Mouse (Mus musculus) heart, embryonic 11.5 days (tissue): ENCODE results near the gene Dnaic2. TPM values are rescaled to one million over a fixed set of nuclear protein-coding genes. Genes with fewer than 3 reads are reported as not detected.

Source experiments
- ATAC-seq: fragments of 200-750 bp; cut with Nextera tagmentation; replicated peaks from 2 replicates; pipeline ENCODE4 v1.8.0; 2017; ENCODE audit warnings: moderate library complexity; ENCODE audit not compliant: insufficient number of reproducible peaks, low FRiP score, low TSS enrichment
- H3K27ac ChIP-seq: fragments of 300-500 bp; sonication (generic); 2 replicates; pipeline ENCODE4 v1.5.1; 2014; ENCODE audit warnings: mild to moderate bottlenecking, low read depth, low read length
- H3K27me3 ChIP-seq: fragments of 300-500 bp; sonication (generic); 2 replicates; pipeline ENCODE4 v1.6.1; 2014; ENCODE audit warnings: mild to moderate bottlenecking, low read length, mixed read lengths; ENCODE audit not compliant: control insufficient read depth, insufficient read depth
- H3K36me3 ChIP-seq: fragments of 300-500 bp; sonication (generic); 2 replicates; pipeline ENCODE4 v1.6.1; 2014; ENCODE audit warnings: mild to moderate bottlenecking, low read length, moderate library complexity, mixed read lengths; ENCODE audit not compliant: control insufficient read depth, insufficient read depth
- H3K4me1 ChIP-seq: fragments of 300-500 bp; sonication (generic); 2 replicates; pipeline ENCODE4 v1.6.1; 2014; ENCODE audit warnings: low read length; ENCODE audit not compliant: control insufficient read depth, insufficient read depth
- H3K4me2 ChIP-seq: fragments of 300-500 bp; sonication (generic); 2 replicates; pipeline ENCODE4 v1.6.1; 2014; ENCODE audit warnings: mild to moderate bottlenecking, moderate library complexity
- H3K4me3 ChIP-seq: fragments of 300-500 bp; sonication (generic); 2 replicates; pipeline ENCODE4 v1.5.1; 2014; ENCODE audit warnings: low read depth, low read length
- H3K9ac ChIP-seq: fragments of 300-500 bp; sonication (generic); 2 replicates; pipeline ENCODE4 v1.6.1; 2014; ENCODE audit warnings: mild to moderate bottlenecking, low read depth, low read length, moderate library complexity
- H3K9me3 ChIP-seq: fragments of 300-500 bp; sonication (generic); replicated peaks from 2 replicates; pipeline ENCODE4 v1.6.1; 2016; ENCODE audit warnings: low read length; ENCODE audit not compliant: control insufficient read depth
- WGBS: fragments of 180-500 bp; shearing (Covaris S2); extraction: QIAGEN DNeasy Blood & Tissue Kit; methylation state at CpG from one replicate; pipeline ENCODE4 v1.1.7; 2014; ENCODE audit not compliant: insufficient replicate concordance; 5-methylcytosine and 5-hydroxymethylcytosine counted together
- polyA plus RNA-seq: library from polyadenylated mRNA; unstranded; fragments of >200 nt; fragmentation: Nextera tagmentation; extraction: Ambion mirVana; gene quantifications from 2 replicates; pipeline ENCODE4 v1.2.1, GENCODE M21; 2014

Gene Dnaic2
- polyA plus RNA-seq, 1 experiment from 2014 or later: 0.50 TPM

GRCm38 (mm10) chr11:114693456-114693855, 33.8 kb upstream of the Dnaic2 start:
- no peak overlapping the region for H3K4me3 ChIP-seq
- no peak overlapping the region for H3K27ac ChIP-seq
- peaks cover 3% of the 10 kb centered on the region; the same call in 1 of the 2 replicates for H3K4me1 ChIP-seq
- WGBS: 78% methylated on average over 6 of the region's 6 CpGs
- H3K36me3 ChIP-seq: no peaks in the 10 kb centered on the region; the same call in 1 of the 2 replicates
- H3K9me3 ChIP-seq: no peaks in the 10 kb centered on the region
- no peak for ATAC-seq
- no peak overlapping the region for H3K9ac ChIP-seq
- H3K4me2 ChIP-seq: no peak overlapping the region
- no peaks in the 10 kb centered on the region for H3K27me3 ChIP-seq

DNA sequence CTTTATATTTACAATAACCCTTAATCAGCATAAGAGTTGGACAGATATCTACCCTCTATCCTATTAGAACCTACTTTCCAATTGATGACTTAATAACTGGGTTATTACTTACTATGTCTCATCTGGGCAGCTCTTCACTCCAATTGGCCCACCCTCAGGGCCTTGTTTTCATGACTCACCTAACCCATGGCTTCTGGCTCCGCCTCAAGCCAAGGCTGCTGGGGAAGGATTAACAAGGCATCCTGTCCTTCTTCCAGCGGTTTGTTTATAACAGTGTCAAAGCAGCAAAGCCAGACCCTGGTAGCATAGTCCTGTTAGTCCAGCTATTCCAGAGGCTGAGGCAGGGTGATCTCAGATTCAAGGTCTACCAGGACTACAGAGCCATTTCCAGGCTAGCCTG, 32.8 kb upstream of the Dnaic2 start:
- Histone ChIP-seq H3K4me2 (no peak overlapping the region), H3K9me3 (no peaks in the 10 kb centered on the region), H3K4me3 (no peak overlapping the region), H3K4me1 (peaks cover 3% of the 10 kb centered on the region; the same call in 1 of the 2 replicates), H3K27ac (no peak overlapping the region), H3K9ac (no peak overlapping the region), H3K27me3 (no peaks in the 10 kb centered on the region), H3K36me3 (no peaks in the 10 kb centered on the region; the same call in 1 of the 2 replicates)
- WGBS: 70% methylated on average over 2 of the region's 2 CpGs
- ATAC-seq: no peak

DNA sequence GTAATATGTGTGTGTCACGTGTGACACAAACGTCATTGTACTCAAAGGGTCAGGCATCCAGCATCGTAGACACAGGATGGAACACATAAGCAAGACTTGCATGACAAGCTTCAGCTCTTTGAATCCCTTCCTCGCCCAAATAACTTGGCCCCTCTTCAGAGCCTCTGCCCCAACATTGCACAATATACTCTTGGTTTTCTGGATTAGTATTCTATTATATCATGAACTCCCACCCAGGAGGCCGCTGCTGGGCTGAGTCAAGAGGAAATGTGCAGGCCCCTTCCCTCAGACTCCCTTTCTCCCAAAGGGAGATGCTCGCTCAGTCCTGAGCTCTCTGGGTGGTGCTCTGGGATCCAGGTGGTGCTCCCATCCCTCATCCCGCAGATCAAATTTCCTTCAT, 28.7 kb upstream of the Dnaic2 start:
- WGBS: 84% methylated on average over 7 of the region's 7 CpGs
- no peak for ATAC-seq
- Histone ChIP-seq H3K4me3 (no peak overlapping the region), H3K27ac (no peak overlapping the region), H3K9ac (no peak overlapping the region), H3K9me3 (no peaks in the 10 kb centered on the region), H3K27me3 (no peaks in the 10 kb centered on the region), H3K36me3 (no peaks in the 10 kb centered on the region), H3K4me1 (no peaks in the 10 kb centered on the region), H3K4me2 (no peak overlapping the region)

GRCm38 (mm10) chr11:114699511-114699910, 27.7 kb upstream of the Dnaic2 start:
- H3K9me3 ChIP-seq: no peaks in the 10 kb centered on the region
- H3K27me3 ChIP-seq: no peaks in the 10 kb centered on the region
- 78% methylated on average over 12 of the region's 12 CpGs for WGBS
- no peak overlapping the region for H3K27ac ChIP-seq
- no peaks in the 10 kb centered on the region for H3K4me1 ChIP-seq
- H3K36me3 ChIP-seq: no peaks in the 10 kb centered on the region
- no peak overlapping the region for H3K4me3 ChIP-seq
- no peak overlapping the region for H3K9ac ChIP-seq
- no peak overlapping the region for H3K4me2 ChIP-seq
- ATAC-seq: no peak

DNA sequence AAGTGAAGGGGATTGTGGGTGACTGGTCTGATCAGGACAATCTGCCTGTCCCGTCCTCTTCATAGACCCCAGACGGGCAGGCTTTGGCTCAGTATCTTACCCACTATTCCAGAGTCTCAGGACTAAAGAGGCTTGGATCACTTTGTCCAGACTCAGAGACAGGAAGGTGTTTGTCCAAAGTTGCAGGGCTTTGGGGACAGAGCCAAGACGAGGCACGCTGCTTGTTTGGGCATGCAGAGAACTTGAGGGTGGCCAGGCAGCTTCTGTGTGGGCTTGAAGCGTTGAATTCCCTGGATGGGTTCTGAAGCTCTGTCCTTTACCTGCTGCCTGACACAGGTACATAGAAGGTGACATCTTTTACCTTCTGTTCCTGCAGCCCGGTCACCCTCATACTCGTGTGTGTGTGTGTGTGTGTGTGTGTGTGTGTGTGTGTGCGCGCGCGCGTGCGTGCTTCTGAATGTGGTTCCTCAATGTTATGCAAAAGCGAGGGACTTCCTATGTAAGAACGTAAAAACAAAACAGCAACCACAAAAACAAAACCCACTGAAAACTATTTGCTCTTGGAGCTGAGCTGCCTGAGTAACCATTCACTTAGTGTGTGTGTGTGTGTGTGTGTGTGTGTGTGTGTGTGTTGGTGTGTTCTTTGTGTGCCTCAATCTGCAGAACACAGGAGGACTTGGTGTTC, 24.8 kb upstream of the Dnaic2 start:
- Histone ChIP-seq H3K4me2 (no peak overlapping the region), H3K27me3 (no peaks in the 10 kb centered on the region), H3K36me3 (no peaks in the 10 kb centered on the region), H3K9me3 (no peaks in the 10 kb centered on the region), H3K27ac (no peak overlapping the region), H3K4me1 (no peaks in the 10 kb centered on the region), H3K4me3 (no peak overlapping the region), H3K9ac (no peak overlapping the region)
- ATAC-seq: no peak
- WGBS: 87% methylated on average over 15 of the region's 15 CpGs

GRCm38 (mm10) chr11:114702996-114703361, 24.2 kb upstream of the Dnaic2 start:
- ATAC-seq: no peak
- no peak overlapping the region for H3K9ac ChIP-seq
- 84% methylated on average over 6 of the region's 6 CpGs for WGBS
- H3K4me3 ChIP-seq: no peak overlapping the region
- no peaks in the 10 kb centered on the region for H3K9me3 ChIP-seq
- H3K4me2 ChIP-seq: no peak overlapping the region
- H3K36me3 ChIP-seq: no peaks in the 10 kb centered on the region
- H3K27me3 ChIP-seq: no peaks in the 10 kb centered on the region
- H3K4me1 ChIP-seq: no peaks in the 10 kb centered on the region
- H3K27ac ChIP-seq: no peak overlapping the region

GRCm38 (mm10) chr11:114704071-114704913, 22.9 kb upstream of the Dnaic2 start:
- Histone ChIP-seq H3K4me3 (no peak overlapping the region), H3K4me1 (no peaks in the 10 kb centered on the region), H3K36me3 (no peaks in the 10 kb centered on the region), H3K27ac (no peak overlapping the region), H3K9ac (no peak overlapping the region), H3K4me2 (no peak overlapping the region), H3K9me3 (no peaks in the 10 kb centered on the region), H3K27me3 (no peaks in the 10 kb centered on the region)
- ATAC-seq: no peak
- WGBS: 64% methylated on average over 22 of the region's 22 CpGs

- WGBS: 73% methylated on average over 5 of the region's 5 CpGs
- no peak overlapping the region for H3K4me2 ChIP-seq
- H3K27me3 ChIP-seq: no peaks in the 10 kb centered on the region
- H3K36me3 ChIP-seq: no peaks in the 10 kb centered on the region
- H3K4me3 ChIP-seq: no peak overlapping the region
- H3K27ac ChIP-seq: no peak overlapping the region
- no peaks in the 10 kb centered on the region for H3K4me1 ChIP-seq
- H3K9me3 ChIP-seq: no peaks in the 10 kb centered on the region
- no peak overlapping the region for H3K9ac ChIP-seq
- ATAC-seq: no peak
These were observed 20.9 kb upstream of the Dnaic2 start for GRCm38 (mm10) chr11:114706358-114706757.
